Mouse (Mus musculus): ENCODE results near the gene Olfr547. TPM values are rescaled to one million over a fixed set of nuclear protein-coding genes. Genes with fewer than 3 reads are reported as not detected.

Olfr547 gene
- polyA plus RNA-seq, 1 experiment = not detected

DNA sequence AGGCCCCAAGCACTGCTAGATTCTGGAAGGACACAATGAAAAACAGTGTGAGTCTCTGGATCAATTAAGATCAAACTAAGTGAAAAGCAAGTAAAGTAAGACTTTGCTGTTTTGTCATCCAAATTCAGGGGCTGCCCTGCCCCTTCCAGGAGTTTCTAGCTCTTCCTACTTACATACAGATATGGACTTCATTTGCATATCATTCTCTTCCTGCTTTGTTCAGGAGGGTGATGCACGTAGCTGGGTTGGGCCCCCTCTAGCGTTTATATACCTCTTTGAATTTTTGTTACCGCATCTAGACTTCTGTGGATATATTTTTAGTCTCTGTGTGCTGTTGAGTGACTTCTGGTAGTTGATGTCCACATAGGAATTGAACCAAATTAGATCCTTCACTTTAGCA lies 6.7 kb downstream of the Olfr547 start:
- H3K4me3 ChIP-seq (ENCODE audit: insufficient read depth, poor library complexity, severe bottlenecking) = no peak overlapping the region
- H3ac ChIP-seq (ENCODE audit: control insufficient read depth, insufficient read length, low read depth) = no peak overlapping the region
- no peaks in the 10 kb centered on the region for H3K27me3 ChIP-seq (ENCODE audit: control insufficient read depth, insufficient read depth, insufficient read length)
- no peak for TF ChIP-seq CEBPB (IDR thresholded peaks at IDR 0.05; ENCODE audit: low read depth)
- no peak for TF ChIP-seq FOSL1 (IDR thresholded peaks at IDR 0.05; ENCODE audit: insufficient read depth, low read length, poor library complexity, severe bottlenecking)
- TF ChIP-seq USF1 (IDR thresholded peaks at IDR 0.05; ENCODE audit: low read depth) = no peak
- no peaks in the 10 kb centered on the region for H3K36me3 ChIP-seq (ENCODE audit: control insufficient read depth, insufficient read depth)
- H3K79me2 ChIP-seq (ENCODE audit: control insufficient read depth, insufficient read depth) = no peaks in the 10 kb centered on the region
- H3K79me3 ChIP-seq (ENCODE audit: low read depth) = no peaks in the 10 kb centered on the region

DNA sequence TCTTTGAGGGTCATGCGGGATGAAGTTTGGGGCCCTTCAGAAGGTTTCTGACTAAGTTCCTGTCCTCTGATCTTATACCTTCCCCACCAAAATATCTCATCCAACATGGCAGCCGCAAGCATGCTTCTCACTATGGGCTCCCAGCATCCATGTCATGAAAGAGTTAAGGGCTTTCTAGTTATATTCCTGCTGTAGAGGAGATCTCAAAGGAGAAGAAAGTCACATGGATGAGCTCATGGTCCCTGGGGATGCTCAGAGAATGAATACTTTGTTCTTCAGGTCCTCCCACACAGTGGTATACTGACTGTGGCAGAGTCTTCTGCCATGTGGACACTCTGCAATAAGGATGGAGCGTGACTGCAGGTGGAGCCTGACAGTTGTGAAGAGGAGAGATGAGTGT lies 15.0 kb downstream of the Olfr547 start, which contains the start of gene Olfr549:
Gene Olfr549 (plus strand): TSS at position 301 of the 400 bp plus-strand sequence.
- TF ChIP-seq MAX (IDR thresholded peaks at IDR 0.05) (no peak), MYOG (IDR thresholded peaks at IDR 0.05; ENCODE audit: control insufficient read depth, extremely low read depth, insufficient read length) (no peak), CEBPB (IDR thresholded peaks at IDR 0.05; ENCODE audit: low read depth) (no peak), CTCF (IDR thresholded peaks at IDR 0.05; ENCODE audit: control insufficient read depth, insufficient read depth, insufficient read length) (no peak), FOSL1 (IDR thresholded peaks at IDR 0.05; ENCODE audit: insufficient read depth, low read length, poor library complexity, severe bottlenecking) (no peak), MYOD1 (IDR thresholded peaks at IDR 0.05; ENCODE audit: control insufficient read depth, insufficient read length, low read depth) (no peak), USF1 (IDR thresholded peaks at IDR 0.05; ENCODE audit: low read depth) (no peak)

DNA sequence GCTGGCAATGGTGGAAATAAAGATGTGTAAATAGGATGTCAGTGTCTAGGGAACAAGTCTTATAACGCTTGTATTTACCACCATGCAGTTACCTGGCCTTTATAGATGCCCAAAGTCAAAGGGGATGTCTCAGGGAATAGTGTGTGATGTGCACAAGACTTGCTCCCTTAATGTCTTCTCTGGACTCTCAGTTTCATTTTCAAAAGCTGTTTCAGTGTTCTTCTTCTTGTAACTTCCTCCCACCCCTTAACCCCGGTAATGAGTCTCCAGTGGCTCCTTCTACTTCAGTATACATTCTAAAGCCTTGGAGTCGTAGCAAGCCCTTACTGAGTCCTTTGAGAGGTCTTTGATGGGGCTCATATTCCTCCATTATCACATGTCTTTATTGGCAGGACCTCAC lies 18.7 kb downstream of the Olfr547 start:
- no peaks in the 10 kb centered on the region for H3K27me3 ChIP-seq (ENCODE audit: control insufficient read depth, insufficient read depth, insufficient read length)
- H3K79me3 ChIP-seq (ENCODE audit: low read depth) = no peaks in the 10 kb centered on the region
- H3K4me3 ChIP-seq (ENCODE audit: insufficient read depth, poor library complexity, severe bottlenecking) = no peak overlapping the region
- no peaks in the 10 kb centered on the region for H3K79me2 ChIP-seq (ENCODE audit: control insufficient read depth, insufficient read depth)
- TF ChIP-seq MYOD1 (IDR thresholded peaks at IDR 0.05; ENCODE audit: control insufficient read depth, insufficient read length, low read depth) = no peak
- no peak for TF ChIP-seq MYOG (IDR thresholded peaks at IDR 0.05; ENCODE audit: control insufficient read depth, extremely low read depth, insufficient read length)
- TF ChIP-seq FOSL1 (IDR thresholded peaks at IDR 0.05; ENCODE audit: insufficient read depth, low read length, poor library complexity, severe bottlenecking) = no peak
- TF ChIP-seq MAX (IDR thresholded peaks at IDR 0.05) = no peak
- no peak for TF ChIP-seq CTCF (IDR thresholded peaks at IDR 0.05; ENCODE audit: control insufficient read depth, insufficient read depth, insufficient read length)
- no peak for TF ChIP-seq USF1 (IDR thresholded peaks at IDR 0.05; ENCODE audit: low read depth)
- no peak for TF ChIP-seq CEBPB (IDR thresholded peaks at IDR 0.05; ENCODE audit: low read depth)
- no peaks in the 10 kb centered on the region for H3K36me3 ChIP-seq (ENCODE audit: control insufficient read depth, insufficient read depth)
- no peak overlapping the region for H3ac ChIP-seq (ENCODE audit: control insufficient read depth, insufficient read length, low read depth)

More for the DNA sequence above, 15.0 kb downstream of the Olfr547 start, which contains the start of gene Olfr549:
- Histone ChIP-seq H3K27me3 (ENCODE audit: control insufficient read depth, insufficient read depth, insufficient read length) (no peaks in the 10 kb centered on the region), H3K79me3 (ENCODE audit: low read depth) (no peaks in the 10 kb centered on the region), H3K36me3 (ENCODE audit: control insufficient read depth, insufficient read depth) (no peaks in the 10 kb centered on the region), H3ac (ENCODE audit: control insufficient read depth, insufficient read length, low read depth) (no peak within 1 kb of the TSS), H3K79me2 (ENCODE audit: control insufficient read depth, insufficient read depth) (no peaks in the 10 kb centered on the region), H3K4me3 (ENCODE audit: insufficient read depth, poor library complexity, severe bottlenecking) (no peak within 1 kb of the TSS)

DNA sequence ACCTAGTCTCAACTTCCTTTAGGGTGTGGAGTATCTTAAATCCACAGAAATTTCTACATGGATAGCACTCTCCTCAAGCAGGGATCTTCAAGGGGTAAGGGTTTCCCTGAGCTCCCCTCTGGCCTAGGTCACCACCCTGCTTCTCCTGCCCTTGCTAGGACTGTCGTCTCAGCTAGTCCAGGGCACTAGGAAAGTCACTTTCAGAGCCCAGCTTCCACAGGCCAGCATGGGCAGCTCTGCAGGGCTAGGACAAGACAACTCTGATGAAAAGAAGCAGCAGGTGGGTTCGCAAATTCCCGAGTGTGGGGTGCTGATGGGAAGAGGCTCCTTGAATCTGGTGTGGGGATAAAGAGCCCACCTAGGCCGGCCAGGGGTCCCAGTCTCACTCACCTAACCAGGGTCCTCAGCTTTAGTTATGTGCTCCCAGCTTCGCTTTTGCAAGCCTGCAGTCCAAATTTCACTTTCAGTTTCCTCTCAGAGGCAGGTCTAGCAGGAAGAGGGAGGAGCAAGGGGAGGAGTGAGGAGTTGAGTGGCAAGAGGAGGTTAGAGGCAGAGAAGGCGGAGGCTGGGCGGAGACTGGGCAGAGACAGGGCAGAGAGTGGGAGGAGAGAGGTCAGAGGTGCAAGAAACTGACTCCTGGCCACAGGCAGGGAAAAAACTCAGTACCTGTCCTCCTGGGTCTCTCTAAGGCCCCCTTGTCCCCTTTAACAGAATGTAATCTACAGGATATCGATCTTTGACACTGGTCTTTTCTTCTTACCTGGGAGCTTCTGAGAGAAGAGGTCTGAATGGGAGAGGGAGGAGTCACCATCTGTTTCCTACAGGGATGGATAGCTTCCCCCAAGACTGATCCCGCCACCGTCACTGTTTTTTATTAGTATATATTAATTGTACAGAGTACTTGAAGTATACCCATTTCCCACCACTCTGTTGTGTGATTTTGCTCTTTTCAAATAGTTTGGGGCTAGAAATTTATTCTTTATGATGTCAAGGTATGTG lies 30.7 kb downstream of the Olfr547 start, which contains the start of gene Trim21:
Gene Trim21 (minus strand): TSS at position 488 of the 999 bp plus-strand sequence.
- Histone ChIP-seq H3K4me3 (ENCODE audit: insufficient read depth, poor library complexity, severe bottlenecking) (peak within 1 kb of the TSS; percentile 32), H3K79me3 (ENCODE audit: low read depth) (no peaks in the 10 kb centered on the region), H3ac (ENCODE audit: control insufficient read depth, insufficient read length, low read depth) (peak within 1 kb of the TSS; percentile 61), H3K79me2 (ENCODE audit: control insufficient read depth, insufficient read depth) (no peaks in the 10 kb centered on the region), H3K27me3 (ENCODE audit: control insufficient read depth, insufficient read depth, insufficient read length) (no peaks in the 10 kb centered on the region), H3K36me3 (ENCODE audit: control insufficient read depth, insufficient read depth) (no peaks in the 10 kb centered on the region)
- TF ChIP-seq MYOD1 (IDR thresholded peaks at IDR 0.05; ENCODE audit: control insufficient read depth, insufficient read length, low read depth) (no peak), USF1 (IDR thresholded peaks at IDR 0.05; ENCODE audit: low read depth) (no peak), CTCF (IDR thresholded peaks at IDR 0.05; ENCODE audit: control insufficient read depth, insufficient read depth, insufficient read length) (no peak), MAX (IDR thresholded peaks at IDR 0.05) (no peak), FOSL1 (IDR thresholded peaks at IDR 0.05; ENCODE audit: insufficient read depth, low read length, poor library complexity, severe bottlenecking) (no peak), MYOG (IDR thresholded peaks at IDR 0.05; ENCODE audit: control insufficient read depth, extremely low read depth, insufficient read length) (no peak), CEBPB (IDR thresholded peaks at IDR 0.05; ENCODE audit: low read depth) (no peak)

DNA sequence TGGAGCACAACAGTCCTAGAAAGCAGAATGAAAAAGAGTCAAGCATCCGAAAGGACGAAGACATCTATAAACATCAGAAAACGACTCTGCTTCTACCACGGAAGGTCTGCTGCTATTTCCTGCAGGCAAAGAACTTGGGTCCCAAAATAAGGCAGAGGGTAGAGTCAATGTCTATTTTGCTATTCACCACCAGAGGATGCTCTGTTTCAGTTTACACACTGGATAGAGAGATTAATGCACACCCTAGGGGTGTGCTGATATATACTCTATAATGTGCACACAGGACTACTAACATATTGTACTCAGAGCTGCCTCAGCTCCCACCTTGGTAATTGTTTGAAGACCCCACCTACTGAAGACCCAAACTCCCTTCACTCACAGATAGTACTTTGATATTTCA lies 31.7 kb downstream of the Olfr547 start:
- Histone ChIP-seq H3K79me2 (ENCODE audit: control insufficient read depth, insufficient read depth) (no peaks in the 10 kb centered on the region), H3K36me3 (ENCODE audit: control insufficient read depth, insufficient read depth) (no peaks in the 10 kb centered on the region), H3ac (ENCODE audit: control insufficient read depth, insufficient read length, low read depth) (no peak overlapping the region), H3K27me3 (ENCODE audit: control insufficient read depth, insufficient read depth, insufficient read length) (no peaks in the 10 kb centered on the region), H3K79me3 (ENCODE audit: low read depth) (no peaks in the 10 kb centered on the region), H3K4me3 (ENCODE audit: insufficient read depth, poor library complexity, severe bottlenecking) (no peak overlapping the region)
- TF ChIP-seq CTCF (IDR thresholded peaks at IDR 0.05; ENCODE audit: control insufficient read depth, insufficient read depth, insufficient read length) = no peak
- no peak for TF ChIP-seq USF1 (IDR thresholded peaks at IDR 0.05; ENCODE audit: low read depth)
- TF ChIP-seq MYOD1 (IDR thresholded peaks at IDR 0.05; ENCODE audit: control insufficient read depth, insufficient read length, low read depth) = no peak
- TF ChIP-seq CEBPB (IDR thresholded peaks at IDR 0.05; ENCODE audit: low read depth) = no peak
- no peak for TF ChIP-seq MYOG (IDR thresholded peaks at IDR 0.05; ENCODE audit: control insufficient read depth, extremely low read depth, insufficient read length)
- no peak for TF ChIP-seq MAX (IDR thresholded peaks at IDR 0.05)
- TF ChIP-seq FOSL1 (IDR thresholded peaks at IDR 0.05; ENCODE audit: insufficient read depth, low read length, poor library complexity, severe bottlenecking) = no peak

Data from C2C12 (cell line).